Mouse (Mus musculus): Measurements from ENCODE around the gene Mical1.
A peak's percentile ranks its signal among the peaks of the same experiment; 100 is the strongest.

Mical1 gene

GRCm38 (mm10) chr10:41476171-41477017 lies at the start of gene Mical1:
Mical1 (plus strand) TSS chr10:41476314.
- DNase-seq: no peak

- no peak for DNase-seq
Observed at GRCm38 (mm10) chr10:41426368-41426767, 49.7 kb upstream of the Mical1 start.

- peak; percentile 60 to 70 for DNase-seq
Observed at GRCm38 (mm10) chr10:41434624-41435023, 41.5 kb upstream of the Mical1 start.

- no peak for DNase-seq
Observed at GRCm38 (mm10) chr10:41435141-41435540, 41.0 kb upstream of the Mical1 start.

- no peak for DNase-seq
Observed at GRCm38 (mm10) chr10:41448216-41448615, 27.9 kb upstream of the Mical1 start.

- peak; percentile 53 to 59 for DNase-seq
Observed at GRCm38 (mm10) chr10:41449684-41450083, 26.4 kb upstream of the Mical1 start.

GRCm38 (mm10) chr10:41450137-41450670 lies 25.9 kb upstream of the Mical1 start, which contains the start of gene Zbtb24:
Zbtb24 (plus strand) TSS chr10:41450383.
- DNase-seq: peak; percentile 94 to 98

GRCm38 (mm10) chr10:41450780-41451522 lies 25.2 kb upstream of the Mical1 start:
- DNase-seq: no peak

GRCm38 (mm10) chr10:41451656-41452055 lies 24.5 kb upstream of the Mical1 start:
- no peak for DNase-seq

- DNase-seq: no peak
Observed at GRCm38 (mm10) chr10:41452791-41453190, 23.3 kb upstream of the Mical1 start.

GRCm38 (mm10) chr10:41459990-41460389 lies 16.1 kb upstream of the Mical1 start:
- no peak for DNase-seq

- DNase-seq: no peak
Observed at GRCm38 (mm10) chr10:41460501-41460900, 15.6 kb upstream of the Mical1 start.

GRCm38 (mm10) chr10:41461057-41461722 lies 14.9 kb upstream of the Mical1 start:
- no peak for DNase-seq

GRCm38 (mm10) chr10:41464401-41464955 lies 11.6 kb upstream of the Mical1 start:
- DNase-seq: no peak

- DNase-seq: no peak
Observed at GRCm38 (mm10) chr10:41467325-41467724, 8.8 kb upstream of the Mical1 start.

GRCm38 (mm10) chr10:41470693-41471092 lies 5.4 kb upstream of the Mical1 start:
- no peak for DNase-seq

- DNase-seq: no peak
Observed at GRCm38 (mm10) chr10:41472534-41472933, 3.6 kb upstream of the Mical1 start.

GRCm38 (mm10) chr10:41472962-41473481 lies 3.1 kb upstream of the Mical1 start:
- DNase-seq: no peak

- DNase-seq: no peak
Observed at GRCm38 (mm10) chr10:41473782-41474468, 2.2 kb upstream of the Mical1 start.

- no peak for DNase-seq
Observed at GRCm38 (mm10) chr10:41474981-41475391, 1.1 kb upstream of the Mical1 start.

- DNase-seq: no peak
Observed at GRCm38 (mm10) chr10:41477018-41477277, 834 bp downstream of the Mical1 start.
